Mouse (Mus musculus) midbrain, postnatal 0 days (tissue): ENCODE measurements at regions not wholly inside any gene's neighbourhood (a gene's known extent, or its start where the extent isn't known, plus 50 kb on each side); places are given as distances from the start of the nearest gene placed in this dataset.

Source experiments
- ATAC-seq: fragments of 200-750 bp; cut with Nextera tagmentation; 2 replicates; pipeline ENCODE4 v1.8.0; 2017; ENCODE audit warnings: moderate number of reproducible peaks, mild to moderate bottlenecking, moderate TSS enrichment, moderate library complexity; ENCODE audit not compliant: low FRiP score
- DNase-seq: peaks from one replicate; pipeline ENCODE4 v3.0.0-alpha.2; 2015; ENCODE audit warnings: low spot score
- H3K27ac ChIP-seq: fragments of 300-500 bp; sonication (generic); 2 replicates; pipeline ENCODE4 v1.5.1; 2014; ENCODE audit warnings: low read depth, mild to moderate bottlenecking, low read length, mixed read lengths
- H3K27me3 ChIP-seq: fragments of 300-500 bp; sonication (generic); 2 replicates; pipeline ENCODE4 v1.6.1; 2014; ENCODE audit warnings: low read length, control low read depth, mixed read lengths; ENCODE audit not compliant: insufficient read depth
- H3K36me3 ChIP-seq: fragments of 300-500 bp; sonication (generic); 2 replicates; pipeline ENCODE4 v1.6.1; 2014; ENCODE audit warnings: low read length, control low read depth, mixed read lengths; ENCODE audit not compliant: insufficient read depth
- H3K4me1 ChIP-seq: fragments of 300-500 bp; sonication (generic); 2 replicates; pipeline ENCODE4 v1.6.1; 2014; ENCODE audit warnings: mild to moderate bottlenecking, control low read depth, antibody characterized with exemption, low read length, mixed read lengths; ENCODE audit not compliant: insufficient read depth
- H3K4me2 ChIP-seq: fragments of 300-500 bp; sonication (generic); 2 replicates; pipeline ENCODE4 v1.6.1; 2014; ENCODE audit warnings: low read depth, mild to moderate bottlenecking, low read length, mixed read lengths; ENCODE audit not compliant: poor library complexity, severe bottlenecking
- H3K4me3 ChIP-seq: fragments of 300-500 bp; sonication (generic); 2 replicates; pipeline ENCODE4 v1.5.1; 2014; ENCODE audit warnings: low read depth, mild to moderate bottlenecking, low read length, moderate library complexity
- H3K9ac ChIP-seq: fragments of 300-500 bp; sonication (generic); replicated peaks from 2 replicates; pipeline ENCODE4 v1.6.1; 2014; ENCODE audit warnings: mild to moderate bottlenecking, low read length, moderate library complexity, mixed read lengths; ENCODE audit not compliant: poor library complexity, severe bottlenecking
- H3K9me3 ChIP-seq: fragments of 300-500 bp; sonication (generic); 2 replicates; pipeline ENCODE4 v1.6.1; 2016; ENCODE audit warnings: low read length, control low read depth
- CTCF ChIP-seq: IDR thresholded peaks from 2 replicates; pipeline ENCODE4 v1.5.1; 2016; ENCODE audit warnings: antibody characterized with exemption, mild to moderate bottlenecking
- WGBS: fragments of 180-500 bp; shearing (Covaris S2); extraction: QIAGEN DNeasy Blood & Tissue Kit; methylation state at CpG from one replicate; pipeline ENCODE4 v1.1.7; 2014; 5-methylcytosine and 5-hydroxymethylcytosine counted together

GRCm38 (mm10) chr6:127325596-127326332 lies 120.9 kb upstream of the Parp11 start:
- Histone ChIP-seq H3K27me3 (no peaks in the 10 kb centered on the region), H3K4me3 (no peak overlapping the region), H3K9me3 (no peaks in the 10 kb centered on the region), H3K9ac (no peak overlapping the region), H3K27ac (no peak overlapping the region), H3K36me3 (no peaks in the 10 kb centered on the region), H3K4me2 (no peak overlapping the region), H3K4me1 (no peaks in the 10 kb centered on the region; the same call in 1 of the 2 replicates)
- ATAC-seq = no peak
- WGBS = 75% methylated on average over 7 of the region's 7 CpGs
- no peak for TF ChIP-seq CTCF
- no peak for DNase-seq

GRCm38 (mm10) chr6:127326333-127326729 lies 120.3 kb upstream of the Parp11 start:
- H3K9me3 ChIP-seq = no peaks in the 10 kb centered on the region
- DNase-seq = no peak
- no peak for TF ChIP-seq CTCF
- no peak overlapping the region for H3K27ac ChIP-seq
- H3K36me3 ChIP-seq = no peaks in the 10 kb centered on the region
- no peak overlapping the region for H3K4me3 ChIP-seq
- no peak overlapping the region for H3K9ac ChIP-seq
- no peaks in the 10 kb centered on the region; the same call in 1 of the 2 replicates for H3K4me1 ChIP-seq
- ATAC-seq = no peak
- WGBS = 93% methylated on average over 6 of the region's 6 CpGs
- H3K27me3 ChIP-seq = no peaks in the 10 kb centered on the region
- H3K4me2 ChIP-seq = no peak overlapping the region

GRCm38 (mm10) chr6:127329191-127330014 lies 117.2 kb upstream of the Parp11 start:
- Histone ChIP-seq H3K4me1 (no peaks in the 10 kb centered on the region; the same call in 1 of the 2 replicates), H3K27ac (no peak overlapping the region), H3K36me3 (no peaks in the 10 kb centered on the region), H3K9ac (0 out of 2 replicates have a peak overlapping the region, but pooled peaks have one; percentile 30), H3K9me3 (no peaks in the 10 kb centered on the region), H3K4me2 (peak overlapping the region; percentile 84), H3K27me3 (no peaks in the 10 kb centered on the region), H3K4me3 (peak overlapping the region; percentile 44)
- ATAC-seq (peak; percentile 7; the same call in 1 of the 2 replicates), DNase-seq (peak; percentile 14)
- WGBS = 11% methylated on average over 20 of the region's 20 CpGs
- TF ChIP-seq CTCF = no peak

GRCm38 (mm10) chr6:127330015-127330705 lies 116.5 kb upstream of the Parp11 start:
- ATAC-seq (peak; percentile 89), DNase-seq (peak; percentile 85)
- TF ChIP-seq CTCF = no peak
- Histone ChIP-seq H3K27ac (peak overlapping the region; percentile 63; the same call in 1 of the 2 replicates), H3K9ac (peak overlapping the region; percentile 70), H3K4me2 (peak overlapping the region; percentile 84), H3K9me3 (no peaks in the 10 kb centered on the region), H3K27me3 (no peaks in the 10 kb centered on the region), H3K4me3 (peak overlapping the region; percentile 44), H3K36me3 (no peaks in the 10 kb centered on the region), H3K4me1 (no peaks in the 10 kb centered on the region; the same call in 1 of the 2 replicates)
- WGBS = under 1% methylated on average over 45 of the region's 46 CpGs

GRCm38 (mm10) chr6:127331091-127331490 lies 115.5 kb upstream of the Parp11 start:
- no peaks in the 10 kb centered on the region for H3K36me3 ChIP-seq
- H3K9me3 ChIP-seq = no peaks in the 10 kb centered on the region
- H3K9ac ChIP-seq = no peak overlapping the region
- 77% methylated on average over 5 of the region's 5 CpGs for WGBS
- no peak for DNase-seq
- ATAC-seq = no peak
- no peak for TF ChIP-seq CTCF
- H3K4me3 ChIP-seq = no peak overlapping the region
- no peak overlapping the region for H3K27ac ChIP-seq
- no peaks in the 10 kb centered on the region; the same call in 1 of the 2 replicates for H3K4me1 ChIP-seq
- no peaks in the 10 kb centered on the region for H3K27me3 ChIP-seq
- no peak overlapping the region for H3K4me2 ChIP-seq
